Mouse (Mus musculus): Measurements from ENCODE around the gene Kctd11.
"Not testable (repeated sequence)": the region's sequence is repeated elsewhere in the genome, so short reads cannot be mapped to it uniquely, and the experiment has no call there.

Kctd11 gene

DNA sequence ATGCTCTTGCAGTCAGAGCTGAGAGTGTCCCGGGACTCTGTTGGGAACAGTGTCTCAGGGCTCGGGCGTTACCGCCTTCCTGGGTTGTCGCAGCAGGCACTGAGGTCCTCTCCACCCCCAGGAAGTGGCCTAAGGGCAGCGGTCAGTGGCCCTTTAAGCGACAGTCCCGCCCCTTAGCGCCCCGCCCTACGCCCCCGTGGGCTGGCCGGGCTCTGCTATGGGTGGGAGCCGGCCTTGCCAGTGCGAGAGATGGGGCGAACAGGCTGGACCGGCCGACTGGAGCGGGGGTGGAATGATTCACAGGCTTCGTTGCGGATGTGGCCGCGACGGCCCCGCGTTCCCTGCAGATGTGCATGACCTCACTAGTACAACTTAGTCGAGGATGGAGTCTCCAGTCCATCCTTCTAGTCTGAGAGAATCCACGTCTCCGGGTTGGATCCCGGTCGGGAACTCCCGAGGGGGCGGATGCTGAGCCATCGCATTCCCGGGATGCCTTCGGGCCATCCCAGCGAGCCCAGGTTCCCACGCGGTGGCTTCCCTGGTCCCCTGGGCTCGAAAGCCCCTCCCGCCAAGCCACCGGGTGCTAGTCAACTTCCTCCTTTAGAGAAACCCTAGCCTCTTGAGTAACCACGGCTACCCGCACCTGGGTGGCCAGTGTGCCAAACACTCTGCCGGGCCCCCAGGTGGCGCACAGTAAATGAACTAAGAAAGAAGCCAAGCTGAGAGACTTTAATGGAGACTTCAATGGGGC, at the start of gene Kctd11:
Gene Kctd11, minus strand, starts transcription at position 554 of the 751 bp plus-strand sequence.
- DNase-seq = peak; percentile 89

DNA sequence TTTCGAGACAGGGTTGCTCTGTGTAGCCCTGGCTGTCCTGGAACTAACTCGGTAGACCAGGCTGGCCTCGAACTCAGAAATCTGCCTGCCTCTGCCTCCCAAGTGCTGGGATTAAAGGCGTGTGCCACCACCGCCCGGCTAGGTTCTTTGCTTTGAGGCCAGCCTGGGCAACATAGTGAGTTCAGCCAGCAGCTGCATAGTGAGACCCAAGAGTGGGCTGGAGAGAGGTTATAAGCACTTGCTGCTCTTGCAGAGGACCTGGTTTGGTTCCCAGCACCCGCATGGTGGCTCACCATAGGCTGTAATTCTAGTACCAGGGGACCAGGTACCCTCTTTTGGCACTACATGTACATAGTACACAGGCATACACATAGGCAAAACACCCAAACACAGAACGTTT, 49.0 kb upstream of the Kctd11 start:
- not testable (repeated sequence) for DNase-seq

- no peak for DNase-seq
Observed at GRCm38 (mm10) chr11:69929712-69930111, 48.5 kb upstream of the Kctd11 start.

GRCm38 (mm10) chr11:69927501-69927900, 46.3 kb upstream of the Kctd11 start:
- no peak for DNase-seq

- DNase-seq = no peak
Observed at GRCm38 (mm10) chr11:69922796-69923195, 41.6 kb upstream of the Kctd11 start.

- DNase-seq = peak; percentile 31
Observed at GRCm38 (mm10) chr11:69922012-69922756, 41.0 kb upstream of the Kctd11 start.

- DNase-seq = peak; percentile 99
Observed at GRCm38 (mm10) chr11:69921114-69922011, 40.2 kb upstream of the Kctd11 start, which contains the start of gene Eif5a. Eif5a (minus strand) TSS chr11:69921958.

- peak; percentile 69 for DNase-seq
Observed at GRCm38 (mm10) chr11:69920266-69921031, 39.2 kb upstream of the Kctd11 start.

DNA sequence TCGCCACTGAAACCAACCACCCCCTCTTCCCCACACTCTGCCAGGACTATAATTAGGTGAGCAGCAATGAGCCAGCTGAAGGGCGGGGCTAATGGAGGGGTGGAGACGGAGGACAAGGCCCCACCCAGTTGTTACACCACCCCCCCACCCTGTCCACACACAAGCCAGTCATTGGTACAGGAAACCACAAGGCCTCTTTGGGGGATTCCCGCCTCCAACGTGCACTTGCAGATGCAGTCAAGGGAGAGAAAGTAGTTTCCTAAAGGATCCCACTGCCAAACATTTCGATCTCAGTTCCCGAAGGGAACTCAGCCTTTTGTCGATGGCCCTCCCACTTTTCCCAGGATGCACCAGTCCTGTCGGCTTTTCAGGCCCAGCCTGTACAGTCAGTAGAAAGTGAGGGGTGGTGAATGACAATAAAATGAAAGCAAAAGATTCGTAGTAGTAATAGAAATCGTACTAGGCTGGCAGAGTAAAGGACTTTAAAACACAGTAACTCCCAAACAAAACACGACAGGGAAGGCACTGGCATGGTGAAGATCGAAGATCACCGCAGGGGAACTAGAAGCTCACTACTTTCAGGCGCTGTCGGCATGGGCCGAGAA, 38.6 kb upstream of the Kctd11 start:
- DNase-seq = peak; percentile 75

DNA sequence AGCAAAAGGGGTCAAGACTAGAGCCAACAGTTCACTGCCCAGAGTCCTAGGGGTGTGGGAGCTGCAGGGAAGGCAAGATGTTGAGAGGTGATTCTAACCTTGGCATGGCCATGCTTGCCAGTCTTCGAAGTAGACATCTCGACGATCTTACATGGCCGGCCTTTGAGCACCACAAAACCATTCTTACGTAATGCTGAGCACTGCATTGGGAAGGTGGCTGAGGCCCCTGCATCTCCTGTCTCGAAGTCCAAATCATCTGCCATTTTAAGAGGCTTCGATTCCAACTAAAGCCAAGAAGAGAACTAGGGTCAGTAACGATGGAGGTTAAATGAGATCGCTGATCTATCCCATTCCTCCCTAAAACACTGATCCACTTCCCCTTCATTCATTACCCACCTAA, 37.8 kb upstream of the Kctd11 start:
- DNase-seq = no peak

DNA sequence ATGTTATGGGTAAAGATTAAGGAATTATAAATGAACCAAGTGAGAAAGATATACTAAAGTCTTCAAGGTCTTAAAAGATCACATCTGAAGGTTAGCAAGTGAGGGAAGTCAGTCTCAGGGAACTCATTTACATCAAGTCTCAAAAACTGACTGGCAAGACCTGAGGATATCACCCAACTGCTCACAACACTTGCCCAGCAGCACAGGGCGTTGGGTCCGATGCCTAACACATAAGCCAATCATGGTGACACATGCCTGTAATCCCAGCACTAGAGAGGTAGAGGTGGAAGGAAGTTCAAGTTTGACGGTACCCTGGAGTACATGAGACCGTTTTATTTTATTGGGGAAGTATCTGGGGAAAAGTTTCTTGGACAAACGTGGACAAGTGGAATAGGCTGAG, 36.9 kb upstream of the Kctd11 start:
- no peak for DNase-seq

GRCm38 (mm10) chr11:69917379-69917948, 36.3 kb upstream of the Kctd11 start:
- DNase-seq = no peak

DNA sequence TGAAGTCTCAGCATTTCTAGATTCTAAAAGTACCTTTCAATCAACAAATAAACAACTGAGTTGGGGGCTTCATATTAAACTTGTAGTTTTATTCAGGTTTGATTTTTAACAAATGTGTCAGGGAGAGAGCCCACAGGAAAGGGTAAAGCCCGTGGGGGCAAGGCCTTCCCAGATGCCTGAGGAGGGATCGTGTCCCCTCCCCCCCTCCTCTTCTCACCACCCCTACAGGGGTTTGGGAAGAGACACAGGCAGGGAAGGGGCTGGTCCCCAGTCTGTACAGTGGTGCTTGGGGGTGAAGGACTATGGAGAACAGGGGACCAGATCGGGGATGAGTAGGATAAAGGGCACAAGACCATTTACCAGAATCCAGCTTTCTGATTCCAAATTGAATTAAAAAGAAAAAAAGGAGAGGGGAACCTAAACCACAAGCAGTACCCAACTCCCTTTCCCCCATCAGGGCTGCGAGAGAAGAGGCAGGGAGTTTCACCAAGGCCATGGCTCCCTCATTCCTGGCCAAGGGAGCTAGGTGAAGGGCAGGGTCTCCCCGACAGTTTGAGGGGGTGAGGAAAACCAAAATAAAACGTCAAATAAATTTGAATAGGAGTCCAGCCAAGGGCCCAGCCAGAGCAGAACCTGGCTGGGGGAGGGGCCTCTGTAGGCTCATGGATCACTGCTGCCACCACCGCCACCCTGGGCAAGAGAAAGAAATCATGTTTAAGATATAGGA, 35.6 kb upstream of the Kctd11 start:
- not testable (repeated sequence) for DNase-seq

DNA sequence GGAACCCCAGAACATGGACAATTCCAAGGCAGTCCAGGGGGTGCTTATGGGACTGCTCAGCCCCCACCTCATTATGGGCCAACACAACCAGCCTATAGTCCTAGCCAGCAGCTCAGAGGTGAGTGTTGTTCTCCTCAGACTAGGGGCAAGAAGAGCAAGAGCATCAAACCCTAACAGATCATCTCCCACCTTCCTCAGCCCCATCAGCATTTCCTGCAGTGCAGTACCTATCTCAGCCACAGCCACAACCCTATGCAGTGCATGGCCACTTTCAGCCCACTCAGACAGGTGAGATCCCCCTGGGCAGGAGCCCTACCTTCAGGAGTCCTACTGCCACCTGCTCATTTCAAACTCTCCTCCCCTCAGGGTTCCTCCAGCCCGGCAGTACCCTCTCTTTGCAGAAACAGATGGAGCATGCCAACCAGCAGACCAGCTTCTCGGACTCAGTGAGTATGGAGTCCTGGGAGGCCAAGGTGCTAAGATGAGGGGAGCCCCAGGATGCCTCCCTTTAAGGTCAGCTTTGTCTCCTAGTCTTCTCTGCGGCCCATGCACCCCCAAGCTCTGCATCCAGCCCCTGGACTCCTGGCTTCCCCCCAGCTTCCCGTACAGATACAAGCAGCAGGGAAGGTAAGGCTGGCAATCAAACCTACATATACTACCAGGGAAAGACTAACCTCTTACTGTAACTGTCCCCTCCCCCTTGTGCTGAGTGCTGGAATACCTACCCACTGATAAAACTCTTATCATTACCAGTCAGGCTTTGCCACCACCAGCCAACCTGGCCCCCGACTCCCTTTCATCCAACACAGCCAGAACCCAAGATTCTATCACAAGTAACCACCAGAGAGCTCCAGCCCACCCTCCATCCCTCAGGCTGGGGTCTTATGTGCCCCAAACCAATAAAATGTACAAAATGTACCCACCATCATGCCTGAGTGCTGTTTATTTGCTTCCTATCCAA, 34.7 kb upstream of the Kctd11 start:
- no peak for DNase-seq

DNA sequence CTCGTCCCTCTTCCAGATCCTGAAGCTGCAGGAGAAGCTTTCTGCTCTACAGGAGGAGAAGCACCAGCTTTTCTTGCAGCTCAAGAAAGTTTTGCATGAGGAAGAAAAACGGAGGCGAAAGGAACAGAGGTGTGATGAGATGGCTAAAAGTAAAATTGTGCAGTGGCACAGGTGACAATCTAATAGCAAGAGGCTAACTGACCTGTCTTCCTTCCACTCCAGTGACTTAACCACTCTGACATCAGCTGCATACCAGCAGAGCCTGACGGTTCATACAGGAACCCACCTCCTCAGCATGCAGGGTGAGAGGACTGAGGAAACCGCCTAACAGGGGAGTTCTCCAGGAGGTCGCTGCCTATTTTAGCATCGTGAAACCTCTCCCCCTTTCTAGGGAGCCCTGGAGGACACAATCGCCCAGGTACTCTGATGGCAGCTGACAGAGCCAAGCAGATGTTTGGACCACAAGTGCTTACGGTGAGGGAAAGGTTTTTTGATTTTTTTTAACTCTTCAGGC, 33.8 kb upstream of the Kctd11 start:
- DNase-seq = no peak

DNA sequence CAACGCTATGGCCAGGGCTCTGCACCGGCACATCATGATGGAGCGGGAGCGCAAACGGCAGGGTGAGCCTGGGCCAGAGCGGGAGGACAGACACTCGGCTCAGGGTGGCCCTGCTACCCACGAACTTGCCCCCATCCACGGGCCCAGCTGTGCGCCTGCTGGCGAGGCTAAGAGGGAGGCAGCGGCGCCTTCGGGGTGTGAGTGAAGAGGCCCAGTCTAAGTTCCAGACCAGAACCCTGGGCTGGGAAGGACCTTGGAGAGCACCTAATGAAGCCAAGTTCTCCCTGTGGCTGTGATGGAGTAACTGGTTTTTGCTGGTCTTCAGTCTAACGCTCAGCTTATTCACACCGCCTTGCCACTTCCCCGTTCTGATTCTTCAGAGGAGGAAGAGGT, 33.2 kb upstream of the Kctd11 start:
- DNase-seq = peak; percentile 37

DNA sequence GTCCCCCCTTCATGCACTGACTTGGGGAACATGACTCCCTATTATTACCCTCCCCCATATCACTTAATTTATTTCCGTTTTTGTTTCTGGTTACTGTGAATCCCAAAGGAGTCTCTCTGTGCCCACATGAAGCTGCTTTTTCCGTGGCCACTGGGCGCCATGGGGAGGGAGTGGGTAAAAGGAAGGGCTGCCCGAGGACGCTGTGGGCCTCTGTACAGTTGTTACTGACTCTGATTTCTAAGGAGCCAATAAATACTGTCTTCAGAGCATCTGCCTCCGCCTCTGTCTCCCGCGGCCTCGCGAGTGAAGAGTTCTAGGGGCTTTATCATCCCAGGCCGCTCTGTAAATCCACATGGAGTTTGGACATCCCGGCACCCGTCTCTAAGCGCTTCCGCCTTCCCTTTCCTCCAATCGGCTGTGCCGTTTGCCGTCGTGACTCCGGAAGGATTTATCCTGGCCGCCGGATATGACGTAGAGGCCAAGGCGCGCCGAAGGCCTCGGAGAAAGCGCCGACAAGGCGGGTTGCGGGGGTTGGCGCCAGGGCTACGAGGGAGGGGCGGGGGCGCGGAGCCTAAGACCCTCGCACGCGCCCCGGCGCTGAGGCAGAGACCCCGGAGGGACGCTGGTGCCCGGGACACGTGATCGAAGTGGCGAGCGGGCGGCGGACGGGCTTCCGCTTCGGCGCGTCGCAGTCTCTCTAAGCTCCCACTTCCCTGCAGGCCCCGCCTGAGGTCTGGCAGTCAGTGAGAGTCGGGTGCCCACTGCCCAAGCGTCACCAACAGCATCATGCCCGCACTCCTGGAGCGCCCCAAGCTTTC, 32.6 kb upstream of the Kctd11 start, which contains the start of gene Gps2:
Gene Gps2, plus strand, starts transcription at position 335 of the 818 bp plus-strand sequence.
- DNase-seq = peak; percentile 97

Data from embryo, embryonic 11 days (tissue).